Mouse (Mus musculus) thymus, postnatal 25 days (tissue): ENCODE results near the gene Olfr1368.
"Not testable (repeated sequence)": the region's sequence is repeated elsewhere in the genome, so short reads cannot be mapped to it uniquely, and the experiment has no call there.

ENCODE experiments used
- DNase-seq: peaks from one replicate; pipeline ENCODE4 v3.0.0; 2022

Gene Olfr1368

DNA sequence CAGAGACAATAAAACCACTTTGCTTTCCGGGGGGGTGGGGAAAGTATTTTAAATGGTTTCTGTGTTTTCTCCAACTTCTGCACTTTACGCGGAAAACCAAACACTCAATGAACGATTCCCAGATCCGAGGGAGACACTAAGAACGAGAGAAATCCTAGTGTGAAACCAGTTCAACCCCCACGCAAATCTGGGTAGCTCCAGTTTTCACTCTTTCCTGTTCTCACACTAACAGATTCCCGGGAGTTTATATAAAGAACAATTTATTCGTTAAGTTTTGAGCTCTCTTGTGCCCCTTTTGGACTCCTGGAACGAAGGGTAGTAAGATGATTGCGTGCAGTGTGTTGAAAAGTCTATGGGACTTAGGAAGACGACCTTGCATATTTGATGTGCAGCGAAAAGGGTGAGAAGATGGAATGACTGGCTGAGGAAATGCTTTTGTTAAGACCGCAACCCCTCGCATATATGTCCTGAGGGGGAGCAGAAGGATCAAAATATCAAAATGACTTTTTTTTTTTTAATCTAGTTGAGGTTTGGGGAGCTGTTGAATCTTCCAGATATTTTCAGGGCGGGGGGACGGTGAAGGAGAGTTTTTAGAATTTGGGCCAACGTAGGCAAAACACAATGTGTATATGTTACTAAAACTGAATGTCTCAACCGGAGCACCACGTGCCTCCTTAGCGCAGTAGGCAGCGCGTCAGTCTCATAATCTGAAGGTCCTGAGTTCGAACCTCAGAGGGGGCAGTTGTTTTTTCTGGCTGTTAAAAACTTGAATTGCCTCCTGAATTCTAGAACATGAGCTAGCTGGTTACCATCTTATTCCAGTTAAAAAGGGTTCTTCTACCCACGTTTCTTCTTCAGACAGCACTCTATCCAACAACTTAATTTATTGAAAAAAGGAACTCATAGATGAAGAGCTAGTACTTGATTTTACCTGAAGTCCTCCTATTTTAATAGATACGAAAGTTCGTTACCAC lies 21.6 kb upstream of the Olfr1368 start:
- DNase-seq: peak; percentile 90

DNA sequence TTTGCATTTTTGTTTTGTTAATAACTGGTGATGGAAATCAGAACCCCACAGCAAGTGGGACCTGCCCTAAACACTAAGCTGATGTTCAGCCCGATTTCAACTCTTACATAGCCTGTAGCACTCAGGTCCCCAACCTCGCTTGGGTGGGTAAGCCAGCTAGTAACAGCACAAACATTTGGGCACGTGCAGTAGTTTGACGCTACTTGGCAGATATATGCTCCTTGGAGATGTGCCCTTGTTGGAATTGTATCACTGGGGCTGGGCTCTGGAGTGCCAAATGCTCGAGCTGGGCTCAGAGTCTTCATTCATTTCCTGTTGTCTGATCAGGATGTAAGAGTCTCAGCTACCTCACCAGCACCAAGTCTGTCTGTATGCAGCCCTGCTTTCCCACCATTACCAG lies 16.9 kb upstream of the Olfr1368 start:
- DNase-seq: no peak

DNA sequence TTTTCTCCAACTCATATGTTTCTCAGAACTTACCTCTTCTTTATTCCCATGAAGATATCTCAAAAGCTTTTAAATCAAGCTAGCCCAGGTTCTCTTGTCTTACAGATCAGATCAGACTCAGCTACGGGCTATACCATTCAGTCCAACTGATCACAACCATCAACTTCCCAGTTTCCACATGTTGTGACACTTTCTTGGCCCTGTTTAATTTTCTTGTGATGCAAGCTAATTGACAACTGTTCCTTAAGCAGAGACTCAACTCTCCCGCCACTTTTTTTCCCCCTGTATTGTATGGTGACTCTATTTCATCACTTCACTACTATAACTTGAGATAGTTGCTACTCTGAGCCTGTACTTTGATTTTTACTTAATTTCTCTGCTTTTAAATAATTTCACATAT lies 15.9 kb upstream of the Olfr1368 start:
- DNase-seq: no peak

DNA sequence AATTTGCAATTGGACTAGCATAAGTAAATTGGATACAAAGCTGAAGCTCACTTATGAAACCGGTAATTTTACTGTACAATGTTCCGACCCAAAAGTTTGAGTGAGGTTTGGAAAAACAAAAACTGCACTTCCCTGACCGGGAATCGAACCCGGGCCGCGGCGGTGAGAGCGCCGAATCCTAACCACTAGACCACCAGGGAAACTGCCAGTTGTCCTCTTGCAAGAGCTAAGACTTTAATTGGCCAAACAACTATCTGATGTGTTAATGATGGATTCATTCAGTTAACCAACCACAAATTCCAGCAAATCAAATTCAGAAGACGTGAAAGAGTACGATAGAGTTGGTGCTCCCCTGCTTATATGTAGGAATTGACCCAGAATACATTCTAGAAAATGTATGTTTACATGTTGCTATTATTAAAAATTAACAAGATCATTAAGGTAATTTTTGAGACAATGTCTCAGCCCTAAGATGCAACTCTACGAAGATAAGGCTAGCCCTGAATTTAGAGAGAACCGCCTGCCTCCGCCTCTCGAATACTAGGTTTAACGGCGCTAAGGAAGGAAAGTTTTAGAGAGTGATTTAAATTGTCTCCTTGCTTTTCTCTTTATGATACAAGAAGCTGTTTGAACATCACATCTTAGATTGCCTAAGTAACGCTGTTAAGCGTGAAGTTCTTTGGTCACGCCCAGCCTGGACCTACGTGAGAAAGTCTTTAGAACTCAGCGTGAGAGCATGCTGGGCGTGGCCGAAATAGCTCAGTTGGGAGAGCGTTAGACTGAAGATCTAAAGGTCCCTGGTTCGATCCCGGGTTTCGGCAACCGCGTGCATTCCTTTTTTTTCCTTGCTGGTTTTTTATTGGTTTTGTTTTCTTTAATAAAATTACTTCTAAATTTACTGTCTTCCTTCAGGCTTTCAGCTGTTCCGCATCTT lies 15.3 kb upstream of the Olfr1368 start:
- peak; percentile 92 for DNase-seq

DNA sequence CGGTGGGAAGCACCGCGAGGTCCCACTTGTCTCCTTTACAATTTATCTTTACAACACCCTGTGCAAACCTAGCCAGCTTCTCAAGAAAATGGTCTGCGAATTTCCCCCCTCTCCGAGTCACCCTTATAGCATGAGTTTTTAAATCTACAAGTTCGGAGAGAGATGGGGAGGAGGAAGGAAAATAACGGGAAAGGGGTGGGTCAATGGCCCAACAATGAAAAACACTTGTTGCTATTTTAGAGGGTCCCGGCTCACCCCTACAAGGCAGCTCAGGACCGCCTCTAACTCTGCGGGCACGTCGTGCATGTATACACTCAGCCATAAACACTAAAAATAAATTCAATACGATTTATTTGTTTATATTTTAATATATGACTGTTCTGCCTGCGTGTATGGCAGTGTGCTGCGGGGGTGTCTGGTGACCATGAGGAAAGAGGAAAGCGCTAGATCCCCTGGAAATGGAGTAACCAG lies 14.4 kb upstream of the Olfr1368 start:
- no peak for DNase-seq

DNA sequence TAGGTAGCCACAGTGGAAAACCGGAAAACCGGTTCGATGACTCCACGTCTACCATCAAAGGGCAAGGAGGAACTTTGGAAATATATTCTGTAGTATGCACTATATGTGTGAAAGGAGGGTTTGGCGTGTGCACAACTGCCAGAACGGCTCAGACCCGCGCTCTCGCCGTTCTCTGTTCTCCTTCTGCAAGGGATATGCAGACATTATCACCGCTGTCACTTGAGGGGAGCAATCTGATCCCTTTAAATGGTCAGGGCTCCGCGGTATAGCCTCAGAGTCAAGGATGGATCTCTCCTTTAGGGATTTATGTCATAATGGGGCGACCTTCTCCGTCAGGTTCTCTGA lies 13.8 kb upstream of the Olfr1368 start:
- DNase-seq: peak; percentile 23

DNA sequence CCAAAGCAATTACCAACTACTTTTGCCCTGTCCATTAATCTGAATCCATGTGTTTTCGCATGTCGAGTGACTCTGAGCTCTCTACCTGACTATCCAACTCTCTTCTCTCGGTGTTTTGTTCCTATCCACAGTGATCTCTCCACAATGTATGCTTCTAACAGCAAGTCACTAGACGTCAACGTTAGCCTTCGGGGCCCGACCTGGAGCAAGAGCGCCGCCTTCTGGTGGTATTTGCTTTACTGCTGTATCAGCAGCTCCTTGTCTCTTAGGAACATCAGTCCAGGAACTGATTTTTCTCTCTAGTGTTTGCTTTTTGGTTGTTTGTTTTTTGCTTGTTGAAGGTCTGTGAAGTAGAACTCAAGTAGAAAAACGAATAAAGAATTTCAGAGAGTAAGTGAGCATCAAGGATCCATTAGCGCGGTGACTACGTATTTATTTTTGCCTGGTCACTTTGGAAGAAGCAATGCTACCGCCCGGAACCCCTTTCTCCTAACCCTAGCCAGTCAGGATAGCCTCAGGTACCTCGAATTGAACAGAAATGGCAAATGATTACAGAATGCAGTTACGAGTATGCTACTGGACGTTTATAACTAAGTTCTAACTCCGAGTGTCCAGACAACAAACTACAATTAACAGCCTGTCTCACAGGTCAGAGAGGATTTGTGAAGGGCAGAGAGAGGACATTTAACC lies 13.3 kb upstream of the Olfr1368 start:
- DNase-seq: peak; percentile 86

DNA sequence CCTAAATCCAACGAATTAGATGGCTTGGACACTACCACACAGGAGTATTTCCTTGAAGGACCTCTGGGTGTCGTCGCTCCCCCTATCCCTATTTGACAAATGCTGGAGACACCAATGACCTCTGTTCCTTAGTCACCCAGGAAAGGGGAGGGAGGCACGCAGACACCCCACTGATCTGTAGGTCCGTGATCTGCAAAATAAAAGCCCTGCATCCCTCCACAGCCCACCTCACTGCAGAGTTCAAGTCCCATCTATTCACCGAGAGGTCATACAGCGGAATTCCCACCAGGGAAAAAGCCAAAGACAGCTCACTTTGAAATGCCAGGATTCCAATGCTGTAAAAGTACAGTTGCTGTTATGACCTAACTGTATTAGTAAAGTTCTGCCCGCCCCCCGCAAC lies 12.4 kb upstream of the Olfr1368 start:
- DNase-seq: no peak

DNA sequence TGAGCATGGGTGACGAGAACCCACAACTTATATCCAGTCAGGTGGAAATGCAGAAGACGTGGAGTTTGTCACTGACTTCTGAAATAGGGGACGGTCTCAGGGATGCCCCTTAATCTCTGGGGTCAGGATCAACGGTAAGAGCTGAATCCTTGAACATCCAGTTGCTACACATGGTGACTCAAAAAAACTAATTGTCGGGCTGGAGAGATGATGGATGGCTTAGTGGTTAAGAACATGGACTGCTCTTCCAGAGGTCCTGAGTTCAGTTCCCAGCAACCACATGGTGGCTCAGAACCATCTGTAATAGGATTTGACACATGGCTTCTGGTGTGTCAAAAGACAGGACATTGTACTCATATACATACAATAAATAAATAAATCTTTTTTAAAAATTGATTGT lies 10.2 kb upstream of the Olfr1368 start:
- DNase-seq: no peak

DNA sequence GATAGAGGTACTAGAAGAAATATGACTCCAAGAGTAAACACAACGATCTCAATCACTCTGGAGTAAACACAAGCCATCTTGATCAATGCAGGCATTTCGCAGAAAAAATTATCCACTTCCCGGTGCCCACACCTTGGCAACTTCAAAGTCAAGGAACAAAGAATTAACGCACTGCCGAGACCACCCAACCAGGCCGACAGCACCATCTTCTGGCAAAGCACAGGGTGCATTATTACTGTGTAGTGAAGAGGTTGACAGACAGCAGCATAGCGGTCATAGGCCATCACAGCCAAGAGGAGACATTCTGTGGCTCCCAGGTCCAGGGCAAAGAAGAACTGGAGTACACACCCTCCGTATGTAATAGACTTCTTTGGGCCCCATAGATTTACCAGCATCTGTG lies 3.2 kb downstream of the Olfr1368 start:
- DNase-seq: no peak

DNA sequence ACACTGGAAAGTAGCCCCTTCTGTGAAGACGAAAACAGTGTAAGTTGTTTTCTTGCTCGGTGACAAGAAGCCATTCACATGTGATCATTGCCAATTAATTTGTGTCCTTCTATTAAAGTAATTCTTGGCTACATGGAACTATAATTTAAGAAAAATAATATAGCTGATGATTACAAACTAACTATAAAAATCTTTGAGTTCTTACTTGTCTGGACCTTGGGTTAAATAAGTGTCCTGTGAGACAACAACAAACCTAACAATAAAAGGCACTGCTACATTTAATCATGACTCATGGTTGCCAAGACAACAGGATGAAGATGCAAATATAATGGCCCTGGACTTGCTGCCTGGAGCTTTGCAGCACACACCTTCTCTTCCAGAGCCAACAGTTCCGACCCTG lies 16.3 kb downstream of the Olfr1368 start, which contains the start of gene Olfr263:
Olfr263 (plus strand) TSS at position 301 of the 400 bp plus-strand sequence.
- DNase-seq: not testable (repeated sequence)

DNA sequence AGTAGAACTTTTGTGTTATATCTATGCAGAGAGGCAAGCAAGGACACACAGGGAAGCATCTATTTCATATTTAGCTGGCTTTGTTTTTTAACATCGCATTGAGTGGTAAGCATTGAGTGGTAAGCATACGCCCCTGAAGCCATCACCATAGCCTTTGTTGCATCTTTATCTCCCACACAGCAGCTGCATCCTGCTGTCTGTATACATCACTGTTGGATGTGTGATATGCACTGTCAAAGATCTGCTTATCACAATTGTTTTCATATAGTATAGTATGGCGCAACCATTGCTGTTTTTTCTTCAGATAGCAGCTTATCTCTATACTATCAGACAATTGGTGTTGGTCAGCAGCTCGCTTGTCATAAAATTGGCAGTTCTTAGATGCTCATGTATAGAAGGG lies 31.5 kb downstream of the Olfr1368 start:
- no peak for DNase-seq

DNA sequence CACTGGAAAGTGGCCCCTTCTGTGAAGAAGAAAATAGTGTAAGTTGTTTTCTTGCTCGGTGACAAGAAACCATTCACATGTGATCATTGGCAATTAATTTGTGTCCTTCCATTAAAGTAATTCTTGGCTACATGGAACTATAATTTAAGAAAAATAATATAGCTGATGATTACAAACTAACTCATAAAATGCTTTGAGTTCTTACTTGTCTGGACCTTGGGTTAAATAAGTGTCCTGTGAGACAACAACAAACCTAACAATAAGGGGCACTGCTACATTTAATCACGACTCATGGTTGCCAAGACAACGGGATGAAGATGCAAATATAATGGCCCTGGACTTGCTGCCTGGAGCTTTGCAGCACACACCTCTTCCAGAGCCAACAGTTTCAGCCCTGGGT lies 34.5 kb downstream of the Olfr1368 start, which contains the start of gene Olfr1369-ps1:
Olfr1369-ps1 (plus strand) TSS at position 301 of the 400 bp plus-strand sequence.
- not testable (repeated sequence) for DNase-seq

DNA sequence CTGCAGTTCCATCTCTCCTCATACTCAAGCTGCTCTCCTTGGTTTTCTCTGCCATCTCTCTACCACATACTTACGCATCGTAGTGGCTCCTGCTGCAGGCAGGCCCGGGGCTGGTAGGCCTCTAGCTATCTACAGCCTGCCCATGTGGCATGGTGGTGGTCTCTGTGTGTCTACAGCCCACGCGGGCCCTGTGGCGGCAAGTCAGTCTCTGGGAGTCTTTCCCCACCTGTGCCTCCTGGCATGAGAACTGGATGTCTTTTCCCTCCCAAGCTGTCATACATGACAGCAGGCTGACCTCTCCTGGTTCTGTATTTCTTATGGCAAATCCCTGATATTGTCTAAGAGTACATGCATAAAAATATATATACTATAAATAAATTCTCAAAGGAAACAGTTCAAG lies 35.2 kb downstream of the Olfr1368 start:
- no peak for DNase-seq

DNA sequence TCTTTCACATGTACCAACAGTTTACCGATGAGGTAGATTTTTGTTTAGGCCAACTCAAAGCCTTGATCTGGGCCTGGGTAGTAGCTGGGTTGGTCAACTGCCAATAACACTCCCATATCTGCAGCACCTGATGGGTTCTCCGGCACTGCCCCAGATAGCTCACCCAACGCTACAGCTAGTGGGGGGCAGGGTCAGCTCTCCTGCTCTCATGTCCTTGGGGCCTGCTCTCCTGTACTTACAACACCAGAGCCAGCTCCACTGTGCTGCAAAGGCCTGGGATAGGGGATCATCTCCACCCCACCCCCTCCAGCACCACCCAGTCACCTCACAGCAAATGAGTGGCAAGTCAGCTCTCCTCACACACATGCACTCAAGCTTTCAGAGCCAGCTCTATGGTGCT lies 35.9 kb downstream of the Olfr1368 start:
- DNase-seq: no peak
